Mouse (Mus musculus) frontal cortex, postnatal 25 days (tissue): ENCODE data around the gene Efcab9.

ENCODE experiments used
- DNase-seq, 2 experiments: peaks; one replicate each; pipeline ENCODE4 v3.0.0; 2022; ENCODE audit warnings: low spot score in 2 of 2

The Efcab9 gene

DNA sequence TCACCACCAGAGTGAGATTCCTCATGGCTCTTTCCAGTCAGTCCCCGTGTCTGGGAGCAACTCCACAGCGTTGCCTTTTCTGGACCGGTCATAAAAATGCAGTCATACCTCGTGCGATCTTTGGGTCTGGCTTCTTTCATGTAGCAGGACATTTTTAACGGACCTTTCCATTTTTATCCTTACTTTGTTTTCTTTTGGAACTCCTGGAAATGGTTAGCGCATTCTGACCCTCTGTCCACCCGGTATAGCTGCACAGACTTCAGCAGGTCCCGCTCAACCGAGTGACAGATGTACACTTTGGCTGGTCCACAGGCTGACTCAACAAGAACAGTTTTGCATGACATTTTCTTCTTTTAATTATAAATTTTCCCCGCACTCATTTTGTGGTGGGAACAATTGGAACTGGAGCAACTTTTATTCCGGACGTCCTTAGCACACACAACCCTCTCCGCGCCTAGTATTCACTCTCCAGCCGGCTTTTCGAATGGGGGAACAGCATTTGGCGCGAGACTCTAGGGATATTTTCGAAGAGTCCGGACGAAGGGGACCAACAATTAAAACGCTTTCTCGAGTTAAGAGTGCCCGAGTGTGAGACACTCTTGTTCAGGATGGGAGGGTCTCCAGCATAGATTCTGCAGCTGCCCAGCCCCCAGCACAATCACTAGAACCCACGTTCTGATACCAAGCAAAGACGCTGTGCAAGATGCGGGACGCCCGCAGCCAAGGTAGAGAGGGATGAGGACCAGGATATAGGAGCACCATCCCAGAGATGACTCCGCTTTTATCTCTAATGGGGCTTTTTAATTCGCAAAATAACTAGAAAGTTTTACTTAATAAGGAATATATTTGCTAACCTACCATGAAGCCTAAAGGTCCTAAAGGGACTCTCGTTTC is at the start of gene Efcab9:
Efcab9 (minus strand) TSS at position 211 of the 894 bp plus-strand sequence.
- no peak for DNase-seq

DNA sequence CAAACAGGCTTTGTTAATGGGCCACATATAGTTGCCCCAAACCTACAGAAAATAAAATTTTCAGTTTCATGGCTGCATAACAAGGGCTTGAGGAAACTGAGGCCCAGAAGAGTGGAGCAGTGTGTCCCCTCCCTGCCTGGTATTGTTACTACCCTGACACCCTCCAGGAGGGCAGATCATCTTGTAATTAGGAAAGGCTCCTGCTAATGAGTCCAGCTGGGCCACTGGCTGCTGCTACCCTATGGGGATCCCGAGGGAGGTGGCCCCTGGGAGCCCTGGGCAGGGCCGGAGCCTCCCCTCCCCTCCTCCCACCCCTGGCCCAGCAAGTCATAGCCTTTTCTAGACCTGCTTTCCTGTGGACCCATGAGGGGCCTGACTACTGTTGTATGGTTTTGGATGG is 49.1 kb upstream of the Efcab9 start:
- DNase-seq, result no peak

GRCm38 (mm10) chr11:32580305-32580947 is 48.5 kb upstream of the Efcab9 start:
- DNase-seq, result no peak

GRCm38 (mm10) chr11:32576760-32577050 is 44.8 kb upstream of the Efcab9 start:
- no peak for DNase-seq

GRCm38 (mm10) chr11:32575964-32576759 is 44.3 kb upstream of the Efcab9 start:
- DNase-seq, result no peak

GRCm38 (mm10) chr11:32573669-32574068 is 41.8 kb upstream of the Efcab9 start:
- no peak for DNase-seq

DNA sequence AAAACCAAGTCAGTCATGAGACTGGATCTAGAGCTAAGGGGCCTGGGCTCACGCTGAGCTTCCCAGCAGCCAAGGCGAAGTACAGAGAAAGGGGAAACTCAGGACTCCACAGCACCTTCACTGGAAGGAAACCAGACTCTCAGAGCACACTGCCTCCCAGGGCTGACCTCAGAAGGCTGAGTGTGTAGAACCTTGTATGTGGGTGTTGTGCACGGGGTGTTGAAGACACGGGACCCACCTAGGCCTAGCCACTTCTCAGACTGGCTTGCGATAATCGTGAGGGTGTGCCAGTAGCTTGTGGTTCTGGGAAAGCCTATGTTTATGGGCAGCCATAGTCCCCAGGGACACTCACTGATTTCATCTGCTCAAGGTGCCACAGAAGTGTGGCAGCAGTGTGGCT is 39.2 kb upstream of the Efcab9 start:
- DNase-seq, result no peak

GRCm38 (mm10) chr11:32568637-32569293 is 36.9 kb upstream of the Efcab9 start:
- DNase-seq, result no peak

DNA sequence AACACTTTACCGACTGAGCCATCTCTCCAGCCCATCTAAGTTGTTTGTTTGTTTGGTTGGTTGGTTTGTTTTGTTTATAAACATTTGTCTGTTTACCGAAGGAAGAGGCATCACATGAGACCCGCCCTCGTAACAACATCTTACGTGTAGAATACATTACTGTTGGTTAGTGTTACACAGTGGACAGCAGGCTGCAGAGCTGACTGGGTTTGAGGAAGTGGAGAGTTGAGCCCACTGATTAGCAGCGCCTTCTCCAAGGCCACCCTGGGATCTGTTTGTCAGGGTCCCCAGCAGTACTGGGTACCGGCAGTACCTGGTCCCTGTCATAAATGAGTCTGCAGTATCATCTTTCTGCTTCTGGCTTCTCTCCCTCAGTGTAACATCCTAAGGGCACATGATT is 36.2 kb upstream of the Efcab9 start:
- no peak for DNase-seq

GRCm38 (mm10) chr11:32567000-32567855 is 35.3 kb upstream of the Efcab9 start:
- no peak for DNase-seq

- no peak for DNase-seq
These were observed 34.3 kb upstream of the Efcab9 start for GRCm38 (mm10) chr11:32566184-32566583.

DNA sequence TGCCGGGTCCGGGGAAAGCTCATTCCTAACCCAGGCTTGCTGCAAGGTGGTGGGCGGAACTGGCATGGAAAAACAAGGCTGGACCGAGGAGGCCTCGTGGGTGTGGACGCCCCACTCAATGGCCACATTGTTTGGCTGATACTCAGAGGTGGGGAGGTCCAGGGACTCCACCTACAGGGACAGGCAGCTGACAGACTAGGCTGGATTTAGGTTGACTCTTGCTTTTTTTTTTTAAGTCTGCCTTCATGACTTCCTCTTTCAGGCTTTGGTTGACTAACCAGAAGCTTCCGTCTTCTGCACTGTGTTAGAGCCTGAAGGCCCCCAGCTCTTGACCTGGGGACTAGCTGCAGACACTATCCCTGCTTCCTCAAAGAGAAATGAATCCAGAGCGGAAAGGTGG is 33.2 kb upstream of the Efcab9 start:
- no peak for DNase-seq

DNA sequence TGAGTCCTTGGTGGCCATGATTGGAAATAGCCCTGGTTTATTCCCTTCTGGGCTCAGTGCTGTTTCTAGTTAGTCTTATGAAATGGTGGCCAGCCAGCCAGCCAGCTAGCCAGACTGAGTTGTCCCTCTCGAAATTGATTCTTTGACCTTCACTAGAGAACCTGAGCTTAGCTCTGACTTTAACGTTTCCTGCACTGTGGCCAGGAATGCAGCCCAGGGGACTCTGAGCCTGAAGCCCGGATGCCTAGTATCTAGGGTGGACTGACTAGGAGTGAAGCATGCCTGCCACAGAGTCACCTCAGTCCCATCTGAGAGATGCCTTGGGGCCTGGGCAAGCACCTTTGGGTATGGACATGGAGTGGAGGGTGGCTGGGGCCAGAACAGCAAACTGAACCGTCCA is 32.7 kb upstream of the Efcab9 start:
- no peak for DNase-seq

GRCm38 (mm10) chr11:32563660-32564059 is 31.8 kb upstream of the Efcab9 start:
- no peak for DNase-seq

DNA sequence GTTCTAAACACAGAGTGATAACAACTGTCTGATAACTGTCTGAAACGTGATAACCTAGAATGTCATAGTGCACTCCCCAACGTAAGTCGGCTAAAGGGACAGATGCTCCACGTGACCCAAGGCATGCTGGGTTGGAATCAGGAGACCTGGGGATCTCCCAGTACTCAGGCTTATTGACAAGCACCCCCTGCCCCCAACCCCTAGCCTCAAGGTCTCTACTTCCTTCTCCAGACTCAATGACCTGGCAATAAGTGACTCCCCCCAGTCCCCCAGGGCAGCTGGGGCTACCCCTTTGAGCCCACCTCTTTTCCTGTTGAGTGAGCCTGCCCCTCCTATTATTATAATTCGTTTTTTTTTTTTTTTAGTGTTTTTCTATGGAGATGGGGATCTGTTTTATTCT is 30.8 kb upstream of the Efcab9 start:
- DNase-seq, result no peak

GRCm38 (mm10) chr11:32561465-32562355 is 29.8 kb upstream of the Efcab9 start:
- no peak for DNase-seq

GRCm38 (mm10) chr11:32560015-32560770 is 28.3 kb upstream of the Efcab9 start:
- no peak for DNase-seq

DNA sequence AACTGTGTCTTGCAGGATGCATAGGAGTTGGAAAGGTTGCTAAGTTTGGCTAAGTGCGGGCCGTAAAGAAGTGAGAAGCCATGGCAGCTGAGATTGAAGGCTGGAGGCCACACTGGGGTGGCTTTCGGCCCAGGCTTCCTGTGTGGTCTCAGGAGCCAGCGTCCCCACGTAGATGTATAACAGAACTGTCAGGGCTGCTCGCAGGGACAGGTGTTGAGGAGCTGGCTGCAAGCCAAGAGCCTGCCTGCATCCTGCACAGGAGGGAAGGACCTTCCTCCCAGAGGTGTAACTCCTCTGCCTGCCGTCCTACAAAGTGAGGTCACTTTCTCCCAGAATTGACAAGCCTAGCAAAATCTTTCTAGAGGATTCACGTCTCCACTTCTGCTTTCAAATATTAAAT is 26.8 kb upstream of the Efcab9 start:
- DNase-seq, result no peak

GRCm38 (mm10) chr11:32558026-32558425 is 26.1 kb upstream of the Efcab9 start:
- DNase-seq, result no peak
